Mouse (Mus musculus): ENCODE measurements around the gene Ift43.

DNA sequence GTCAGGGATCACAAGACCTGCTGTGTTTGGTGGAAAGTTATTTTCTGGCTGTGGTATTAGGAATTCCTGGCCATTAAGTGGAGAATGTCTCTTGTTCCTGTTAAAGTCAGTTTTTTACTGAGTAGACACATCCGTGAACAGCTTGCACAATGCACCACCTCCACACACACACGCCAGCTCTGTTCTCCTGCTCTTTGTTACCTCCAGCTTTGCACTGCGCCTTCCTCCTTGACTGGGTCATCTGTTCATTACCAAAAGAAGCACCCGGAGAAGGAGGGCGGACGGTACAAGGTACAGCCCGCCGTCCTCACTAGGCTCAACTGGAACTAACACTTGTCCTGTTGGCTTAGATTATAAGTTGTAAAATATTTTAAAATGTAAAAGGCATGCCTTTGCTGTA, 20.3 kb downstream of the Ift43 start:
- no peak for TF ChIP-seq POLR2A (IDR thresholded peaks at IDR 0.05; ENCODE audit: borderline replicate concordance, control insufficient read depth, low read depth, low read length)
- TF ChIP-seq CTCF (IDR thresholded peaks at IDR 0.05; ENCODE audit: control insufficient read depth, insufficient read depth, low read length): no peak
